Mouse (Mus musculus) mesoderm, embryonic 11.5 days (tissue): ENCODE results near the gene Klhl24.
"Not testable (repeated sequence)": the region's sequence is repeated elsewhere in the genome, so short reads cannot be mapped to it uniquely, and the experiment has no call there.

Experiments used
- DNase-seq: peaks from one replicate; pipeline ENCODE4 v3.0.0-alpha.2; 2012; ENCODE audit warnings: low read depth, low spot score

Klhl24 gene

DNA sequence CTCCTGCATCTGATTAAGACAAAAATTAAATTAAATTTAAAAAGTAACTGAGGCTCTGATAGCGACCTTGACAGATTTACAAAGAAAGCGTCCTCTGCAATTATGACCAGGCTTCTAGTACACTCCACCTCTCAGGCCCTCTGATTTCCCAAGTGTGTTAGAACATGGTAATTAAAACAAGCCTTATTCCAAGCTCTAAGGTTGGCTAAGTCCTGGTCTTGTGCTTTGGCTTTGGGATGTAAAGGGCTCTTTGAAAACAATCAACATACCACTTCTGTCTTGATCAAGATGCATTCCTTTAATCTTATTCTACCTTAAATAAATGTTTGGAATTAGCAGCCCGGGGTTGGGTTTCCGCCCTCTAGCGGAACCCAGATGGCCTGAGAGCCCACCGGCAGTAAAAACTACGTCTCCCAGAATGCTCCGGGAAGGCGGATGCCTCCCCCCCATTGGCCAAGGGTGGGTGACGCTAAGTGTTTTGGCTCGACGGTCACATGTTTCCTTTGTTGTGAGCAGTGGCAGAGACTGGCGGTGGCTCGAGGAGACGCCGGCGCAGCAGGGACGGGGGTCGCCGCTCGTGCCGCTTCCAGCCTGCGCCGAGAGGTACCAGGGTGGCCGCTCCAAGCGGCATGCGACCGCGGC lies at the start of gene Klhl24:
Gene Klhl24, plus strand, starts transcription at position 474 of the 642 bp plus-strand sequence.
- peak; percentile 96 for DNase-seq

GRCm38 (mm10) chr16:20052655-20053054 lies 44.7 kb upstream of the Klhl24 start:
- no peak for DNase-seq

GRCm38 (mm10) chr16:20072770-20073169 lies 24.6 kb upstream of the Klhl24 start:
- DNase-seq, result no peak

GRCm38 (mm10) chr16:20076675-20077074 lies 20.7 kb upstream of the Klhl24 start:
- DNase-seq, result no peak

DNA sequence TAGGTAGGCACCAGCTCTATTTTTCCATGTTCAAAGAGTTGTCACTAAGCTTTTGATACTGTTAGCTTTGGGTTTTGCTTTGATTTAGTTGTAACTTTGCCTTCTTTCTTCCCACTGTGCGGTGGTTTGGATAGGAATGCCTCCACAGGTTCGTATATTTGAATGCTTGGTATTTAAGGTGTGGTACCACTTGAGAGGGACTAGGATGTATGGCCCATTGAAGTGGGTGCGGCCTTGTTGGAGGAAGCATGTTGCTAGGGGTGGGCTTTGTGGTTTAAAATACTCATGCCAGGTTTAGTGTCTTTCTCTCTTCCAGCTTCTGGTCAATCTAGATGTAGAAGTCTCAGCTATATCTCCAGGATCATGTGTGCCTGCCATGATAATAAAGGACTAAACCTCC lies 17.1 kb upstream of the Klhl24 start:
- DNase-seq, result no peak

DNA sequence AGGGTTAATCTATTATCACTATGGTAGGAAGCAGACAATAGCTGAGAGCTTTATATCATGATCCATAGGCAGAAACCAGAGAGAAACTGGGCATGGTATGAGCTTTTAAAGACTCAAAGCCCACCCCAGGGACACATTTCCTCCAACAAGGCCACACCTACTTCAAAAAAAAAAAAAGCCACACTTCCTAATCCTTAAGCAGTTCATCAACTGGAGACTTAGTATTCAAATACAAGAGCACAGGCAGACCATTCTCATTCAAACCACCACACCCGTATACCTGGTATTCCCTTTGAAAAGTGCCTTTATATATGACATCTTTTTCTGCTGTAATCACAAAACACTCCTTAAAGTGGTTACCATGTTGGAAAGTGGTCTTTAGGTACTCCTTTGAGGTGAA lies 12.7 kb upstream of the Klhl24 start:
- DNase-seq, result no peak

DNA sequence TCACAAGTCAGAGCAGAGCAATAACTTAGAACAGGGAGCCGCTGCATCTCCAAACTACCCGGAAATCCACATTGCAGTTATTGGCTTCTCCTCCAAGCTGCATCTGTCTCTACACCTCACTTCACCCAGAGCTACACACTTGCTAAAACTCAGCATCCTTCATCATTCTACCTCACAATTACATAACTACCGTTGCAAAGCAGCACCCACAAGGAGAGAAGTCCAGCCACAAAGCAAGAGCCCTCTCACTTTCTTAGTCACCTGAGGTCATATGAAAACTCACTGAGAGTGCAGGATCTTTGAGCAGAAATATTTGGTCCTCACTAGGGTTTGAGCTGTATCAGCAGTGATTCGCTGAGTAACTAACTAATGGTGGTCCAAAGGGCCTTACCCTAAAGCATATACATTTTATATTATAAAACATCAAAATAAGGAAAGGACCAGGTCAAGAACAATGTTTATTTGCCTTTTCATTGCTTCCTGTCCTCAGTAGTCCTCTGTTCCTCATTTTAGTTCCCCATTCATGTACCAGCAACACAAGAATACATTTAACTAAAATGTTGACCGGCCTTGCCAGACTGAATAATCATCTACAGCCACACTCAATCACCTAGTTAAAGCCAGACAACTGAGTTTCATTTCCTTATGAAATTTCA lies 12.0 kb upstream of the Klhl24 start:
- no peak for DNase-seq

- DNase-seq, result no peak
These were observed 10.4 kb upstream of the Klhl24 start for GRCm38 (mm10) chr16:20086976-20087375.

- DNase-seq, result no peak
These were observed 7.7 kb upstream of the Klhl24 start for GRCm38 (mm10) chr16:20089636-20090035.

GRCm38 (mm10) chr16:20090921-20091575 lies 6.3 kb upstream of the Klhl24 start:
- DNase-seq, result no peak

- peak; percentile 26 for DNase-seq
These were observed 1.4 kb upstream of the Klhl24 start for GRCm38 (mm10) chr16:20095966-20096365.

GRCm38 (mm10) chr16:20097711-20098374 lies 501 bp downstream of the Klhl24 start:
- peak; percentile 94 for DNase-seq

DNA sequence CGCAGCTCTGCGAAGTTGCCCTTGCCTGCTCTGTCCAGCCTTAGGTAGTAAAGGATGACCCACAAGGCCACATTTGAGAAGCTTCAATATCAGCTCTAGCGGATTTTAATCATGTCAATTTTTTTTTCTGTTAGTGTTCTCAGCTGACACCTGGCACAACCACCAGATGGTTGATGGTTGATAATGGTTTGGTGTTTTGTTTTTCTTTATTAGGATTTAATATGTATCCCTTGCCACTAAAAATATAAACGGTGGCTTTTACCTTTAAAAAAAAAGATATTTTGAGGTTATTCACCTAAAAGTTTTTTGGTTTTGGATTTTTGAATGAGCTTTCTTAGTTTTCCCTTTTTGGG lies 1.0 kb downstream of the Klhl24 start:
- DNase-seq, result no peak

DNA sequence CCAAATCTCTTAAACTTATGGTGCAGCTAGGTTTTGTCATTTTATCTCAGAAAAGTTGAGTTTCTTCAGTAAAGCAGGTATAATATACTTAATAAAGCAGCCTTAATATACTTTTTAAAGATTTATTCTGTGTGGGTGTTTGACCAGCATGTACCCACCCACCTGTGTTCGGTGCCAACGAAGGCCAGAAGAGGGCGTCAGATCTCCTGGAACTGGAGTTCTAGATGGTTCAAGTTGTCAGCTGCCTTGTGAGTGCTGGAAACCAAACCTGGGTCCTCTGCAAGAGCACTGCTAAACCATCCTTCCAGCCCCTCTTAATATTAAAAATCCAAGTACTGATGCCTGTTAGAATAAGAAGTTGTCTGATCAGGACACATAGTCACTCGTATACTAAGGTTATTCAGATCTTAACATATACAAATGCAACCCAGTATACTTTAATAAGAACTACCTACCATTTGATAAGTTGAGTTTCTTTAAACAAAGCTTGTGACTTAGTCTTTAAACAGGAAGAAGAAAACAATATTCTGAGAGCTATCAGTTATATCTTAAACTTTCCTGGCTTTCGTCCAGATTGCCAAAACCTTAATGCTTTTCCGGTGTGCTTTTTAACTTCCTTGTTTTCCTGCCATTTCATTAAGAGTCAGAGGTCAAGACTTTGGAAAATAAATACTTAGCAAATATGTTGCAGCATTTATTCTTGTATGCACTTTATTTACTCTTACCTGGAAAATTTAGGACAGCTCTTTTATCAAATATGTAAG lies 1.7 kb downstream of the Klhl24 start:
- no peak for DNase-seq

DNA sequence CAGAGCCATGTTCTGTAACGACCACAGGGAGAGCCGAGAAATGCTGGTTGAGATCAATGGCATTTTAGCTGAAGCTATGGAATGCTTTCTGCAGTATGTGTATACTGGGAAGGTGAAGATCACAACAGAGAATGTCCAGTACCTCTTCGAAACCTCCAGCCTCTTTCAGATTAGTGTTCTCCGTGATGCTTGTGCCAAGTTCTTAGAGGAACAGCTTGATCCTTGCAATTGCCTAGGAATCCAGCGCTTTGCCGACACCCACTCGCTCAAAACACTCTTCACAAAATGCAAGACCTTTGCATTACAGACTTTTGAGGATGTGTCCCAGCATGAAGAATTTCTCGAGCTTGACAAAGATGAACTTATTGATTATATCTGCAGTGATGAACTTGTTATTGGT lies 9.7 kb downstream of the Klhl24 start:
- DNase-seq, result no peak

GRCm38 (mm10) chr16:20108961-20109360 lies 11.6 kb downstream of the Klhl24 start:
- DNase-seq, result no peak

DNA sequence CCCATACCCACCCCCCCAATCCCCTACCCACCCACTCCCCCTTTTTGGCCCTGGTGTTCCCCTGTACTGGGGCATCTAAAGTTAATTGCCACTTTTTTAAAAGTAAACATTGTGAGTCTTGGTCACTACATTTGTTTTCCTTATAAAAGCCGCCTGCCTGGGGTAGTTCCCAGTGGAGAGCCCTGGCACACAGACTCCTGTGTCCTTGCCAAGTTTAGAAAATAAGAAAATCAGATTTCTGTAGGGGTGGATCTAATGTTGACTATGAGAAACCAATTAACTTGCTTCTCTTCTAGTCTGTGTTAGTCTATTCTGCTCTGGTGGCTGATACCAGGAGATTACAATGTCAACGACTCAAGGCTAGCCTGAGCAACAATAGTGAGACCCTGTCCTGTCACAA lies 15.3 kb downstream of the Klhl24 start:
- no peak for DNase-seq

GRCm38 (mm10) chr16:20116069-20116468 lies 18.7 kb downstream of the Klhl24 start:
- no peak for DNase-seq

DNA sequence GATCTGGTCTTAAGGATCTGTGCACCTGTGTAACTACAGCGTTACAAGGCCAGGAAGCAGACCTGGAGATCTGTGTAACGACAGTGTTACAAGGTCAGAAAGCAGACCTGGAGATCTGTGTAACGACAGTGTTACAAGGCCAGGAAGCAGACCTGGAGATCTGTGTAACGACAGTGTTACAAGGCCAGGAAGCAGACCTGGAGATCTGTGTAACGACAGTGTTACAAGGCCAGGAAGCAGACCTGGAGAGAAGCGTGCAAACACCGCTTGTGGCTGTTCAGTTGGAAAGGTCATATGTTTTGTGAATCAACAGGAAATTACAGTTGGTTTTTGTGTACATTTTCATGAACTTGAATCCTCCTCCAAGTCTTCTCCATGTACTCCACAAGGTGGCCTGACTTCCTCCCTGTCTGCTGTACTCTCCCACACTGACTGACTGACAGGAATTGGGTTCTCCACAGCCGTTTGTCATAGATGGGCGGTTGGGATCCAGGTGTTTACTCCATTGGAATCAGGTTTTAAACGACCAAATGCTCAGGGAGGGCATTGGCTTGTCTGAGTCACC lies 29.1 kb downstream of the Klhl24 start:
- DNase-seq, result not testable (repeated sequence)

- no peak for DNase-seq
These were observed 33.1 kb downstream of the Klhl24 start for GRCm38 (mm10) chr16:20130397-20130796.

DNA sequence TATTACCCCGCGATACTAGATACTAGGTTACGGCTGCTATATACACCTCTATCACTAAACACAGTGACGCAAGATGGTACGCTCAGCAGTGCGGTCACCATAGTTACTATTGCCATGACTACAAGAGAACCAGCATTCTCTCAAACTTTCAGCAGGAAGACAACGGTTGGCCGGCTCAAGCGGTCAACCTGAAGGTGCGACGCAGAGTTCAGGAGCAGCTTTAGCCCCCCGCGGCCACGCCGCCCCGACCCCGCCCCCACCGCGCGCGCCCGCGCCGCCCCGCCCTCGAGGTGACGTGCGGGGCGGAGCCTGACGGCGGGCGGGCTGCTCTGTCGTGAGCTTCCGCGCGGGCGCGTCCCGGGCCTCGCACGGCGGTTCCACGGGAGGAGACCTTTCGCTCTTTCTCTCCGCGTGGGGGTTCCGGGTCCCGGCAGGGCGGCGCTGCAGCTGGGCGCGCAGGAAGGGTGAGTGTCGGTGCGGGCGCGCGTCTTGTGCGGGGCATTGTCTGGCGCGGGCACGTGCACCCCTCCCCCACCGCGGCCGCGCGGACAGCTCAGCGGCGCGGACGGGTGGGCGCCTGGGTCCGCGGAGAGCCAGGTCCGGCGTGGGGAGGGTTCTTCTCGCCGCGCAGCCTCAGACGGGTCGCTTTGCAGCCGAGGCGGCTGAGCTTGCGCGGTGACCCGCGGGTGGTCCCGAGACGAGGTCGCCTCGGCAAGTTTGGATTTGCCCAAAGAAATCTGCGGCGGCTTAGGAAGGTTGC lies 43.6 kb downstream of the Klhl24 start, which contains the start of gene Yeats2:
Gene Yeats2, plus strand, starts transcription at position 292 of the 760 bp plus-strand sequence.
- peak; percentile 89 for DNase-seq
